Mouse (Mus musculus): ENCODE results near the gene Kyat1.
"Not testable (repeated sequence)": the region's sequence is repeated elsewhere in the genome, so short reads cannot be mapped to it uniquely, and the experiment has no call there.

The Kyat1 gene

GRCm38 (mm10) chr2:30173541-30174240 is 32.0 kb downstream of the Kyat1 start:
- no peak for DNase-seq (ENCODE audit: low spot score in 2 of 2)

GRCm38 (mm10) chr2:30171997-30172382 is 33.7 kb downstream of the Kyat1 start:
- DNase-seq (ENCODE audit: low spot score in 2 of 2), result no peak

GRCm38 (mm10) chr2:30171371-30171996 is 34.2 kb downstream of the Kyat1 start, which contains the start of gene Endog:
TSS of gene Endog (plus strand) at chr2:30171493.
- DNase-seq (ENCODE audit: low spot score in 2 of 2), result peak; percentile 76 to 78

GRCm38 (mm10) chr2:30166677-30167076 is 39.0 kb downstream of the Kyat1 start:
- no peak for DNase-seq (ENCODE audit: low spot score in 2 of 2)

GRCm38 (mm10) chr2:30164340-30164932 is 41.2 kb downstream of the Kyat1 start:
- no peak for DNase-seq (ENCODE audit: low spot score in 2 of 2)

GRCm38 (mm10) chr2:30161809-30162208 is 43.8 kb downstream of the Kyat1 start:
- no peak for DNase-seq (ENCODE audit: low spot score in 2 of 2)

- not testable (repeated sequence) for DNase-seq (ENCODE audit: low spot score in 2 of 2)
Measured at GRCm38 (mm10) chr2:30159871-30160270, 45.8 kb downstream of the Kyat1 start.

GRCm38 (mm10) chr2:30152616-30153015 is 53.0 kb downstream of the Kyat1 start:
- no peak for DNase-seq (ENCODE audit: low spot score in 2 of 2)

GRCm38 (mm10) chr2:30151840-30152239 is 53.8 kb downstream of the Kyat1 start:
- no peak for DNase-seq (ENCODE audit: low spot score in 2 of 2)

- no peak for DNase-seq (ENCODE audit: low spot score in 2 of 2)
Measured at GRCm38 (mm10) chr2:30147466-30147865, 58.2 kb downstream of the Kyat1 start.

GRCm38 (mm10) chr2:30144436-30144835 is 61.2 kb downstream of the Kyat1 start:
- DNase-seq (ENCODE audit: low spot score in 2 of 2), result no peak

- not testable (repeated sequence) for DNase-seq (ENCODE audit: low spot score in 2 of 2)
Measured at GRCm38 (mm10) chr2:30140021-30140420, 65.6 kb downstream of the Kyat1 start.

- DNase-seq (ENCODE audit: low spot score in 2 of 2), result no peak
Measured at GRCm38 (mm10) chr2:30136458-30136857, 69.2 kb downstream of the Kyat1 start.
